Mouse (Mus musculus) olfactory bulb, adult 2 months (tissue): ENCODE measurements around the gene Smad6. TPM values are rescaled to one million over a fixed set of nuclear protein-coding genes. Genes with fewer than 3 reads are reported as not detected.

ENCODE experiments used
- H3K27ac ChIP-seq: fragments of 200-500 bp; 2 replicates; pipeline ENCODE4 v1.5.1; 2012; ENCODE audit warnings: low read depth, low read length; ENCODE audit not compliant: insufficient read depth
- H3K4me1 ChIP-seq: fragments of 200-500 bp; 2 replicates; pipeline ENCODE4 v1.6.1; 2012; ENCODE audit warnings: low read length; ENCODE audit not compliant: control insufficient read depth, insufficient read depth
- H3K4me3 ChIP-seq: fragments of 200-500 bp; 2 replicates; pipeline ENCODE4 v1.5.1; 2012; ENCODE audit warnings: mild to moderate bottlenecking, low read depth, low read length, moderate library complexity; ENCODE audit not compliant: insufficient read depth
- CTCF ChIP-seq: fragments of 200-500 bp; IDR thresholded peaks from 2 replicates; pipeline ENCODE4 v1.5.1; 2012; ENCODE audit warnings: low read depth, mild to moderate bottlenecking, low read length, moderate library complexity; ENCODE audit not compliant: insufficient read depth
- POLR2A ChIP-seq: fragments of 200-500 bp; IDR thresholded peaks from 2 replicates; pipeline ENCODE4 v1.6.1; 2012; ENCODE audit warnings: mild to moderate bottlenecking, low read depth, low read length, moderate library complexity; ENCODE audit not compliant: insufficient read depth
- WGBS: fragments of 180-500 bp; shearing (Covaris S2); methylation state at CpG from one replicate; pipeline ENCODE4 v1.1.7; 2018; 5-methylcytosine and 5-hydroxymethylcytosine counted together
- polyA plus RNA-seq: library from polyadenylated mRNA; stranded (reverse); fragments of >200 nt; gene quantifications from 2 replicates; pipeline ENCODE4 v1.2.4, GENCODE M21; 2012; ENCODE audit warnings: low replicate concordance; ENCODE audit not compliant: missing spikeins, insufficient read depth, insufficient read length

The Smad6 gene
- polyA plus RNA-seq, 1 experiment, result not detected

DNA sequence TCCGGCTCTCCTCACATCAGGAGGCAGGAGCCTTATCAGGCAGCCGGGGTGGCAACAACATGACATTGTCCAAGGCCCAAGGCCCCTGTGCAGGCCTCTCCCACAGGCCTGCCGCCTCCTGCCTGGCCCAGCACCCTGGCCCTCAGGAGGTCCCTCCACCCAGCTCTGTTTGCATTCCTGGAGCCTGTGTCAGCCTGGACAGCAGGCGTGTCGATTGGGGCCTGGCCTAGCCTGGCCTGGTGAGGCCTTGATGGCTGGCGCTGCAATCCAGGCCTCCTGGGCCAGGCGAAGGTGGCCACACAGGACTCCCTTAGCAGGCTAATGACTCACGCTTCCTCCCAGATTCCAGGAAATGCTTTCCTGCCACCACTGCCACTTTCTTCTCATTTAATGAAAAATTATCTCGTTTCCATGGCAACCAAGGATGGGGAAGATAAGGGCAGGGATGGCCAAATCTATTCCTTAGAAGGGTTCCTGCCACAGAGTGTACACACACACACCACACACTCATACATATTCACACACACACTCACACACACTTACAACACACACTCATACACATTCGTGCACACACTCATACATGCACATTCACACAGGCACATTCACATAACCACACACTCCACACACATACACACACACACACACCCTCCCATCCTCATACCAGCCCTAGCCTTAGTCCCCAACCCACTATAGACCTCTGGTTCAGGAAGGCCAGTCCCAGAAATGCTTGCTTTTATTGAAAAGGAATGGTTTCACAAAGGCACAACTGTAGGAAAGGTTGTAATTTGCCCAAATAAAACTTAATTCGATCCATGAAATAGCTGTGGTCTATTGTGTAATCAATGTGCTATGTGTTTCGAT, 79.9 kb downstream of the Smad6 start:
- H3K4me1 ChIP-seq, result peaks cover 8% of the 10 kb centered on the region
- 72% methylated on average over 12 of the region's 12 CpGs for WGBS
- no peak overlapping the region for H3K27ac ChIP-seq
- H3K4me3 ChIP-seq, result no peak overlapping the region
- TF ChIP-seq POLR2A, result no peak
- TF ChIP-seq CTCF, result no peak

- TF ChIP-seq CTCF, result no peak
- TF ChIP-seq POLR2A, result no peak
- 80% methylated on average over 5 of the region's 5 CpGs for WGBS
- H3K4me1 ChIP-seq, result no peaks in the 10 kb centered on the region
- no peak overlapping the region for H3K27ac ChIP-seq
- no peak overlapping the region for H3K4me3 ChIP-seq
Observed at GRCm38 (mm10) chr9:63936256-63936655, 85.6 kb downstream of the Smad6 start.

DNA sequence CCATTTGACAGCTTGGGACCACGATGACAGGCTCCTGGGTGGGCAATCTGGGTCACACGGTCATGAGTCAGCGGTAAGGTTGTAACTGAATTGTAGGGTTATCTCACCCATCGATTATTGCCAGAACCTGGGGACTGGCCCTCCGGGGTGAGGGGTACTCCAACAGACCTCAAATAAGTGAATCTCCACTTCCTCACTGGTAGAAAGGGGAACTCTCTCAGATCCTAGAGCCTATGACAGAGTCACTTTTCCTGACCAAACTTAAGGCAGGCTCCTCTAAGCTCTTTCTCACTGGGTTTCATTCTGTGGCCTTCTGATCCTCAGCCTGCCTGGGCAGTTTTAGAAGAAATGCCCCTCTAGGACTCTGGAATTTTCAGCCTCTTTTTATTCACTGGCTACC, 88.8 kb downstream of the Smad6 start:
- 66% methylated on average over 5 of the region's 5 CpGs for WGBS

GRCm38 (mm10) chr9:63927340-63928049, 94.4 kb downstream of the Smad6 start:
- Histone ChIP-seq H3K4me3 (no peak overlapping the region), H3K27ac (no peak overlapping the region), H3K4me1 (peaks cover 15% of the 10 kb centered on the region)
- no peak for TF ChIP-seq POLR2A
- no peak for TF ChIP-seq CTCF
- 22% methylated on average over 34 of the region's 34 CpGs for WGBS

More for the DNA sequence above, 88.8 kb downstream of the Smad6 start:
- Histone ChIP-seq H3K4me3 (no peak overlapping the region), H3K4me1 (no peaks in the 10 kb centered on the region), H3K27ac (no peak overlapping the region)
- TF ChIP-seq CTCF (no peak), POLR2A (no peak)

GRCm38 (mm10) chr9:63926377-63926776, 95.5 kb downstream of the Smad6 start:
- Histone ChIP-seq H3K27ac (no peak overlapping the region), H3K4me1 (peaks cover 15% of the 10 kb centered on the region), H3K4me3 (no peak overlapping the region)
- TF ChIP-seq CTCF (no peak), POLR2A (no peak)
- WGBS, result 84% methylated on average over 7 of the region's 7 CpGs

- Histone ChIP-seq H3K27ac (no peak overlapping the region), H3K4me3 (no peak overlapping the region), H3K4me1 (peaks cover 15% of the 10 kb centered on the region)
- no peak for TF ChIP-seq CTCF
- no peak for TF ChIP-seq POLR2A
- 34% methylated on average over 9 of the region's 9 CpGs for WGBS
Observed at GRCm38 (mm10) chr9:63923190-63923717, 98.6 kb downstream of the Smad6 start.

DNA sequence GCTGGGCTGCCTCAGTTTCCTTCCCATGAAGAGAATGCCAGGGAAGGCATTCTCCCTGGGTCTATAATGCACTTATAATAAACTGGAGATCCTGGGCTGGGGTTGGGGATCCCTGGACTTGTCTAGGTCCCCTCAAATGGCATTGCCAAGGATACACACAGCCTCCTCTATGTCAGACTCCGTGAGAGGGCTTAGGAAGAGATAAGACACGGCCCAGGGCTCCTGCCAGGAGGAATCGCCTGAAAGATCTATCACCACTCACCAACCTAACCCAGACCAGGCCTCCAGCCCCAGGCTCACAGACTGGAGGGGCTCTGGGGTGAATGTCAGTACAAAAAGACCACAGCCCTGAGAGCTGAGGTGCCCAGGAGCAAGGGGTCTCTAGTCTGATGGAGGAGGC, 102.2 kb downstream of the Smad6 start:
- H3K27ac ChIP-seq, result no peak overlapping the region
- no peak overlapping the region for H3K4me3 ChIP-seq
- H3K4me1 ChIP-seq, result peaks cover 5% of the 10 kb centered on the region; the same call in 1 of the 2 replicates
- WGBS, result 95% methylated on average over 3 of the region's 3 CpGs
- TF ChIP-seq POLR2A (no peak), CTCF (no peak)

DNA sequence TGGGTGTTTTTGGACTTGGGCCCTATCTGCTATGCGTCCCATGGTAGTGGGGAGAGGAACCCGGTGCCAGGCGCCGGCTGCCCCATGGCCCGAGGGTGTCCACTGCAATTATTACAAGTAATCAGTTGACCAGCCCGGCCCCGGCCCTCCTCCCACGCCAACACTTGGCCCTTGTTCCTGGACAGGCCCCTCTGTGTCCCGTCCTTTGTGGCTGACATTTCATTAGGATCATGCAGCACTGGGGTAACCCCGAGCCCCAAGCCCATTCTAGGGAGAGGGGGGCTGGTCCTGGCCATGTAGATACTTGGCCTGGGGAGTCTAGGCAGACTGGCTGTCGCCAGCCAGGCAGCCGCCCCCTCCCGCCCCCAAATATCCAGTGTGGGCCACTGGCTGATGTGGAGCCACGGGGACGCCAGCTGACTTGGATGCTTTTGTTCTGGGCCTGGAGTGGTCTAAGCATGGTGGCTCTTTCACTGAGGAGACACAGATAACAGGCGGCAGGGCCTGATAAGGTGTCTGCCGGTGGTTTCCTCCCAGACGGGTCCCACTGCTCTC, 102.8 kb downstream of the Smad6 start:
- Histone ChIP-seq H3K4me1 (peaks cover 5% of the 10 kb centered on the region; the same call in 1 of the 2 replicates), H3K4me3 (no peak overlapping the region), H3K27ac (no peak overlapping the region)
- WGBS, result 69% methylated on average over 18 of the region's 18 CpGs
- TF ChIP-seq POLR2A (no peak), CTCF (no peak)

DNA sequence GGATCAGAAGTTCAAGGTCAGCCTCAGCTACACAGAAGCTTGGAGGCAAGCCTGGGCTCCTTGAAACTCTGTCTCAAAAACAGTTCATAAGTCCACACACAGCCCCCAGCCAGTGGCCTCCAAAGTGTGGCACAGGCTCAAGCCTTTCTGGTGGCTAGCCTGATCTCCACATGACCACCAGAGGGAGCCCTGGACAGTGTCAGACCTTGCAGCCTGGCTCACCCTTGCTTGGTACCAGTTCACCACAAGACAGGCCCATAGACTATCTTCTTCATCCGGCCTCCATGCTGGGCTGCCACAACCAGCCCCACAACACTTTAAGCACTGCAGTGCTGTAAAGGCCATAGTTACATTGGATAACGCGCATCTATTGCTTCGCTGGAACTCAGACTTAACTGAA, 103.6 kb downstream of the Smad6 start:
- H3K4me1 ChIP-seq, result peaks cover 4% of the 10 kb centered on the region; the same call in 1 of the 2 replicates
- H3K27ac ChIP-seq, result no peak overlapping the region
- 74% methylated on average over 4 of the region's 4 CpGs for WGBS
- TF ChIP-seq POLR2A (no peak), CTCF (peak; percentile 63)
- H3K4me3 ChIP-seq, result no peak overlapping the region

- TF ChIP-seq POLR2A, result no peak
- no peak for TF ChIP-seq CTCF
- H3K4me1 ChIP-seq, result no peaks in the 10 kb centered on the region
- H3K27ac ChIP-seq, result no peak overlapping the region
- H3K4me3 ChIP-seq, result no peak overlapping the region
- 87% methylated on average over 6 of the region's 6 CpGs for WGBS
Observed at GRCm38 (mm10) chr9:63916441-63916840, 105.4 kb downstream of the Smad6 start.
